Mouse (Mus musculus) MEL (cell line): Measurements from ENCODE around the gene Gpr137. TPM values are rescaled to one million over a fixed set of nuclear protein-coding genes. Genes with fewer than 3 reads are reported as not detected.
"Not testable (repeated sequence)": the region's sequence is repeated elsewhere in the genome, so short reads cannot be mapped to it uniquely, and the experiment has no call there.

ENCODE experiments used
- DNase-seq: peaks from one replicate; pipeline ENCODE4 v3.0.0; 2011; ENCODE audit warnings: low read depth, low spot score
- H3K27ac ChIP-seq: 2 replicates; pipeline ENCODE4 v1.5.1; 2012; ENCODE audit warnings: low read depth, mild to moderate bottlenecking, control low read depth, low read length, moderate library complexity; ENCODE audit not compliant: control insufficient read depth
- H3K27me3 ChIP-seq, 2 experiments: fragments of 150-350 bp in 1 of 2; sonication (generic) in 1 of 2; 2 replicates each; pipeline ENCODE4 v1.6.1; 2012; ENCODE audit warnings: low read length in 2 of 2, mild to moderate bottlenecking in 2 of 2, improper control_type of control experiment in 1 of 2, moderate library complexity in 1 of 2; ENCODE audit not compliant: insufficient read depth in 2 of 2, control insufficient read depth in 1 of 2
- H3K36me3 ChIP-seq, 2 experiments: 2 replicates each; pipeline ENCODE4 v1.6.1; 2012 to 2014; ENCODE audit warnings: low read length in 2 of 2, improper control_type of control experiment in 1 of 2, inconsistent platforms in 1 of 2, mild to moderate bottlenecking in 1 of 2; ENCODE audit not compliant: insufficient read depth in 2 of 2, control insufficient read depth in 1 of 2
- H3K4me1 ChIP-seq, 2 experiments: fragments of 150-350 bp in 1 of 2; sonication (generic) in 1 of 2; 2 replicates each; pipeline ENCODE4 v1.6.1; 2012; ENCODE audit warnings: low read length in 2 of 2, improper control_type of control experiment in 1 of 2, mild to moderate bottlenecking in 1 of 2; ENCODE audit not compliant: insufficient read depth in 2 of 2, control insufficient read depth in 1 of 2
- H3K4me3 ChIP-seq, 2 experiments: fragments of 150-350 bp in 1 of 2; sonication (generic) in 1 of 2; 2 replicates each; pipeline ENCODE4 v1.5.1; 2012; ENCODE audit warnings: low read depth in 2 of 2, low read length in 2 of 2, mild to moderate bottlenecking in 2 of 2, moderate library complexity in 2 of 2, control low read depth in 1 of 2, improper control_type of control experiment in 1 of 2; ENCODE audit not compliant: control insufficient read depth in 1 of 2, insufficient read depth in 1 of 2
- H3K79me2 ChIP-seq: 2 replicates; pipeline ENCODE4 v1.6.1; 2012; ENCODE audit warnings: mild to moderate bottlenecking, low read length, moderate library complexity; ENCODE audit not compliant: control insufficient read depth, poor library complexity, insufficient read depth
- H3K9ac ChIP-seq: 2 replicates; pipeline ENCODE4 v1.6.1; 2012; ENCODE audit warnings: low read depth, mild to moderate bottlenecking, control low read depth, low read length, moderate library complexity; ENCODE audit not compliant: control insufficient read depth, poor library complexity, severe bottlenecking
- H3K9me3 ChIP-seq: fragments of 150-350 bp; sonication (generic); replicated peaks from 2 replicates; pipeline ENCODE4 v1.6.1; 2012; ENCODE audit warnings: mild to moderate bottlenecking, low read length, improper control_type of control experiment, moderate library complexity; ENCODE audit not compliant: insufficient read depth
- CHD2 ChIP-seq: IDR thresholded peaks from 2 replicates; pipeline ENCODE4 v1.6.1; 2011; ENCODE audit warnings: low read length, improper control_type of control experiment
- JUND ChIP-seq: IDR thresholded peaks from 2 replicates; pipeline ENCODE4 v1.6.1; 2011; ENCODE audit warnings: low read depth, mild to moderate bottlenecking, improper control_type of control experiment, low read length
- KAT2A ChIP-seq: conservative IDR thresholded peaks from 2 replicates; pipeline ENCODE4 v1.6.1; 2012; ENCODE audit warnings: low read depth, low read length, improper control_type of control experiment, inconsistent platforms
- MAX ChIP-seq: IDR thresholded peaks from 2 replicates; pipeline ENCODE4 v1.6.1; 2011; ENCODE audit warnings: low read length, improper control_type of control experiment
- POLR2A ChIP-seq, 2 experiments: IDR thresholded peaks; 2 replicates each; pipeline ENCODE4 v1.6.1; 2011 to 2012; ENCODE audit warnings: low read length in 2 of 2, mild to moderate bottlenecking in 2 of 2, control low read depth in 1 of 2, improper control_type of control experiment in 1 of 2, low read depth in 1 of 2, moderate library complexity in 1 of 2; ENCODE audit not compliant: control insufficient read depth in 1 of 2, insufficient read depth in 1 of 2, poor library complexity in 1 of 2
- POLR2AphosphoS2 ChIP-seq: IDR thresholded peaks from 2 replicates; pipeline ENCODE4 v1.6.1; 2011; ENCODE audit warnings: low read length, improper control_type of control experiment
- SMC3 ChIP-seq: IDR thresholded peaks from 2 replicates; pipeline ENCODE4 v1.6.1; 2011; ENCODE audit warnings: low read depth, low read length, improper control_type of control experiment
- UBTF ChIP-seq: IDR thresholded peaks from 2 replicates; pipeline ENCODE4 v1.6.1; 2012; ENCODE audit warnings: low read depth, mild to moderate bottlenecking, inconsistent platforms, low read length, improper control_type of control experiment, moderate library complexity, borderline replicate concordance; ENCODE audit not compliant: insufficient read depth
- USF1 ChIP-seq: IDR thresholded peaks from 2 replicates; pipeline ENCODE4 v1.6.1; 2014; ENCODE audit warnings: low read depth, mild to moderate bottlenecking, inconsistent platforms, low read length, improper control_type of control experiment, moderate library complexity
- USF2 ChIP-seq, 2 experiments: IDR thresholded peaks; 2 replicates each; pipeline ENCODE4 v1.6.1; 2011 to 2012; ENCODE audit warnings: improper control_type of control experiment in 2 of 2, low read length in 2 of 2, borderline replicate concordance in 1 of 2, inconsistent platforms in 1 of 2, low read depth in 1 of 2, mild to moderate bottlenecking in 1 of 2; ENCODE audit not compliant: insufficient read depth in 1 of 2
- ZMIZ1 ChIP-seq: IDR thresholded peaks from 2 replicates; pipeline ENCODE4 v1.6.1; 2012; ENCODE audit warnings: low read depth, mild to moderate bottlenecking, inconsistent platforms, low read length, improper control_type of control experiment, moderate library complexity
- polyA plus RNA-seq, 2 experiments: library from polyadenylated mRNA; stranded (reverse) in 1 of 2; unstranded in 1 of 2; fragments of >175 nt in 1 of 2; fragments of >200 nt in 1 of 2; gene quantifications; 2 replicates each; pipeline versions ENCODE4 v1.2.1 to v1.2.4; 2012; ENCODE audit warnings: low replicate concordance in 2 of 2, low read depth in 1 of 2; ENCODE audit not compliant: insufficient read length in 2 of 2, insufficient read depth in 1 of 2, missing spikeins in 1 of 2
- total RNA-seq: library from RNA; depleted of rRNA; stranded (reverse); fragments of 300-350 nt; gene quantifications from 2 replicates; pipeline ENCODE4 v1.2.3, GENCODE M21; 2012

Gene Gpr137
- total and polyA plus RNA-seq, 3 experiments = 27.1 to 35.3 TPM; not detected in 1

- DNase-seq = no peak
These were observed 30.9 kb downstream of the Gpr137 start for GRCm38 (mm10) chr19:6911101-6912074.

DNA sequence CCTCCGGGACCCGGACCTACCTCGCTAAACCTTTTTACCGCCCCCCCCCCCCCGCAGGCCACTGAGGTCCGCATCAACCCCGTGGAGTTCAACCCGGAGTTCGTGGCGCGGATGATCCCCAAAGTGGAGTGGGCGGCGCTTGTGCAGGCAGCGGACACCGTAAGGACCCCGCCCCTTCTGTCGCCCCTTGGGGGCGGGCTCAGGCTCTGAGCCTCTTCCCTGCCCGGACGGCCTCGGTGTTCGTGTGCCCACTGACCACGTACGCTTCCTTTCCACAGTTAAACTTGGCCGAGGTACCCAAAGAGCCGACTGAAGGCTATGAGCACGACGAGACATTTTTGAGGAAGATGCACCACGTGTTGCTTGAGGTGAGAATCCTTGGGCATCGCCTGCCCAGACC, 32.0 kb downstream of the Gpr137 start:
- TF ChIP-seq ZMIZ1 (peak; percentile 29; the same call in 1 of the 2 replicates), USF1 (peak; percentile 55; the same call in 1 of the 2 replicates), POLR2AphosphoS2 (0 out of 2 replicates have a peak, but pooled peaks have one; percentile 18)
- not testable (repeated sequence) for H3K4me1 ChIP-seq, H3K9me3 ChIP-seq, H3K27me3 ChIP-seq, H3K36me3 ChIP-seq
- H3K4me3 ChIP-seq = peak overlapping the region; percentile 65 to 88
- peak overlapping the region; percentile 92 for H3K9ac ChIP-seq
- H3K79me2 ChIP-seq = peaks cover 30% of the 10 kb centered on the region
- peak overlapping the region; percentile 99 for H3K27ac ChIP-seq
- DNase-seq = peak; percentile 79

More at GRCm38 (mm10) chr19:6911101-6912074, 30.9 kb downstream of the Gpr137 start:
- no peaks in the 10 kb centered on the region for H3K9me3 ChIP-seq
- peaks cover 0 to 8% of the 10 kb centered on the region in 2 experiments; a peak in 3 of 4 replicates for H3K4me1 ChIP-seq
- H3K36me3 ChIP-seq = peaks cover 3 to 10% of the 10 kb centered on the region in 2 experiments
- peaks cover 30% of the 10 kb centered on the region for H3K79me2 ChIP-seq
- H3K27ac ChIP-seq = no peak overlapping the region
- peak; percentile 45; the same call in 1 of the 2 replicates for TF ChIP-seq POLR2AphosphoS2
- no peak for TF ChIP-seq USF2 (IDR thresholded peaks at IDR 0.05; ENCODE audit: borderline replicate concordance in 1 of 2, insufficient read depth in 1 of 2, low read depth in 1 of 2, low read length in 2 of 2)
- no peak for TF ChIP-seq MAX
- TF ChIP-seq CHD2 = no peak
- TF ChIP-seq SMC3 = peak; percentile 2; the same call in 1 of the 2 replicates
- TF ChIP-seq POLR2A (IDR thresholded peaks at IDR 0.05; ENCODE audit: control insufficient read depth in 1 of 2, insufficient read depth in 1 of 2, low read depth in 1 of 2, low read length in 2 of 2, poor library complexity in 1 of 2) = 0 out of 4 replicates have a peak, but pooled peaks of 1 of the 2 experiments have one; percentile 26
- no peak for TF ChIP-seq USF1
- TF ChIP-seq ZMIZ1 = 0 out of 2 replicates have a peak, but pooled peaks have one; percentile 5
- no peak for TF ChIP-seq KAT2A
- TF ChIP-seq UBTF = no peak
- TF ChIP-seq JUND = no peak
- H3K27me3 ChIP-seq = no peaks in the 10 kb centered on the region
- peak overlapping the region; percentile 65 to 88 for H3K4me3 ChIP-seq
- H3K9ac ChIP-seq = peak overlapping the region; percentile 92
